Mouse (Mus musculus): ENCODE measurements at regions not wholly inside any gene's neighbourhood (a gene's known extent, or its start where the extent isn't known, plus 50 kb on each side); places are given as distances from the start of the nearest gene placed in this dataset.
"Not testable (repeated sequence)": the region's sequence is repeated elsewhere in the genome, so short reads cannot be mapped to it uniquely, and the experiment has no call there.

DNA sequence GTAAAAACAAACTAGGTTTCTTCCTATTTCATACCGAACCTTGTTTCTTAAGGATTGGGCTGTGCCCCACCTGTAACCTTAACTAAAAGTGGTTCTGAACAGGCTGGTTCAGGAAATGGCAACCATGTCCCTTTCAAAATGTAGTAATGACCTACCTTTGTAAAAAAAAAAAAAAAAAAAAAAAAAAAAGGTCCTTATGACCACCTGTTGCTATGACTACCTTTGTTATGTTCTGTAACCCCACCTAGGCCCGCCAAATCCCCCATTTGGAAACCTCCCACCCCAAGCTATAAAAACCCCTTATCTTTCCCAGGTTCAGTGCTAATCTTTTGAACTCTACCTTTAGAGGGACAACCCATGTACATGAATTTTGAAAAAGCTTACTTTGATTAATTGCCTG is 60.8 kb upstream of the Asns start:
- Histone ChIP-seq H3K4me3 (ENCODE audit: low read length) (no peak overlapping the region), H3K4me2 (ENCODE audit: low read depth, low read length) (no peak overlapping the region), H3K4me1 (replicated peaks; ENCODE audit: control insufficient read depth, insufficient read depth, low read length) (no peaks in the 10 kb centered on the region), H3K27ac (ENCODE audit: low read length) (no peak overlapping the region), H3K27me3 (ENCODE audit: control insufficient read depth, insufficient read depth, low read depth, low read length) (no peaks in the 10 kb centered on the region), H3K9me3 (ENCODE audit: control insufficient read depth, low read length) (no peaks in the 10 kb centered on the region), H3K36me3 (ENCODE audit: control insufficient read depth, insufficient read depth, low read length) (no peaks in the 10 kb centered on the region), H3K9ac (ENCODE audit: low read length) (no peak overlapping the region)
- 76% methylated on average over 2 of the region's 2 CpGs for WGBS
- no peak for ATAC-seq (ENCODE audit: low read depth)

DNA sequence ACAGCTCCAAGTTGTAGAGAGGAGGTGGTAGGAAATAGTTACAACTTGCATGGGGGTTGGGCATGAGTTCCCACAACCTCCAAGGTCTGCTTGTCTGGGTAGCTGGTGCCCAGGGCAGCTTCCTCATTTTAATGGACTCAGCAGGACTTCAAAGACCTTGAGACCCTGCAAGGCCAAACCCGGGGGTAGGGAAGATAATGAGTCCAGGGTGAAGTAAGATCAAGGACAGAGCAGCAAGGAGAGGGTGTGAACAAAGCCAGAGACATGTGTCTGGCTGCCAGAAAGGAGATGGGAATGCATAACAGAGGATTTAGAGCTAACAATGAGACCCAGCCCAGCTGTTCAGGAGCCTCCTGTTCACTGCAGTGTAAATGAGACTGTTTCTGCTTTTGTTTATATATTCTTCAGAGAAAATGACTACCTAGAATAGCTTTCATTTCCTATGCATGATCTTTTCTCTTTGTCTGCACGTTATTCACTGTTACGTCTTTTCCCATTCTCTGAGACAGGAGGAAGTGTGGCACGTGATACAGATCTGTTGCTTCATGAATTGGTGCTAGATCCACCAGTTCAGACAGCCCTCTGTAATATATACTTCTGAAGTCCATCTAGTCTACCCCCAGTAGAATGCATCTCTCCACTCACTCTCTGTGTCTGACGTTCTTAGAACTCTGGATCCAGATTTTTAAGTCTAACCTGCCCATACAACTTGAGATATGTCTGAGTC is 60.0 kb upstream of the Asns start:
- WGBS, result 38% methylated on average over 5 of the region's 5 CpGs

GRCm38 (mm10) chr6:7748536-7748935 is 55.5 kb upstream of the Asns start:
- no peaks in the 10 kb centered on the region for H3K36me3 ChIP-seq (ENCODE audit: control insufficient read depth, insufficient read depth, low read length)
- no peaks in the 10 kb centered on the region for H3K27me3 ChIP-seq (ENCODE audit: control insufficient read depth, insufficient read depth, low read depth, low read length)
- no peak overlapping the region for H3K4me3 ChIP-seq (ENCODE audit: low read length)
- WGBS, result 79% methylated on average over 3 of the region's 3 CpGs
- no peak for ATAC-seq (ENCODE audit: low read depth)
- H3K9me3 ChIP-seq (ENCODE audit: control insufficient read depth, low read length), result no peaks in the 10 kb centered on the region
- H3K27ac ChIP-seq (ENCODE audit: low read length), result no peak overlapping the region
- no peak overlapping the region for H3K4me2 ChIP-seq (ENCODE audit: low read depth, low read length)
- H3K9ac ChIP-seq (ENCODE audit: low read length), result no peak overlapping the region
- H3K4me1 ChIP-seq (replicated peaks; ENCODE audit: control insufficient read depth, insufficient read depth, low read length), result no peaks in the 10 kb centered on the region

More for the DNA sequence above, 60.0 kb upstream of the Asns start:
- Histone ChIP-seq H3K4me1 (replicated peaks; ENCODE audit: control insufficient read depth, insufficient read depth, low read length) (no peaks in the 10 kb centered on the region), H3K9me3 (ENCODE audit: control insufficient read depth, low read length) (no peaks in the 10 kb centered on the region), H3K36me3 (ENCODE audit: control insufficient read depth, insufficient read depth, low read length) (no peaks in the 10 kb centered on the region), H3K9ac (ENCODE audit: low read length) (no peak overlapping the region), H3K27ac (ENCODE audit: low read length) (no peak overlapping the region), H3K27me3 (ENCODE audit: control insufficient read depth, insufficient read depth, low read depth, low read length) (no peaks in the 10 kb centered on the region), H3K4me2 (ENCODE audit: low read depth, low read length) (no peak overlapping the region), H3K4me3 (ENCODE audit: low read length) (no peak overlapping the region)
- ATAC-seq (ENCODE audit: low read depth), result no peak

- not testable (repeated sequence) for H3K4me2 ChIP-seq (ENCODE audit: low read depth, low read length); H3K4me3 ChIP-seq (ENCODE audit: low read length); H3K27ac ChIP-seq (ENCODE audit: low read length); H3K9me3 ChIP-seq (ENCODE audit: control insufficient read depth, low read length); H3K4me1 ChIP-seq (replicated peaks; ENCODE audit: control insufficient read depth, insufficient read depth, low read length); H3K36me3 ChIP-seq (ENCODE audit: control insufficient read depth, insufficient read depth, low read length); ATAC-seq (ENCODE audit: low read depth); H3K9ac ChIP-seq (ENCODE audit: low read length); H3K27me3 ChIP-seq (ENCODE audit: control insufficient read depth, insufficient read depth, low read depth, low read length)
- WGBS, result 84% methylated on average over 4 of the region's 4 CpGs
These were observed 51.2 kb upstream of the Asns start for GRCm38 (mm10) chr6:7744257-7744656.
